Mouse (Mus musculus) CH12.LX (cell line): ENCODE measurements around the gene H2-Eb2.

Source experiments
- CHD2 ChIP-seq: IDR thresholded peaks from 2 replicates; pipeline ENCODE4 v1.6.1; 2011; ENCODE audit warnings: low read length, improper control_type of control experiment
- CTCF ChIP-seq, 2 experiments: IDR thresholded peaks in 1 of 2; conservative IDR thresholded peaks in 1 of 2; 2 replicates each; pipeline ENCODE4 v1.5.1; 2011 to 2012; ENCODE audit warnings: low read depth in 2 of 2, low read length in 2 of 2, improper control_type of control experiment in 1 of 2, inconsistent platforms in 1 of 2, mild to moderate bottlenecking in 1 of 2, moderate library complexity in 1 of 2
- ELF1 ChIP-seq: IDR thresholded peaks from 2 replicates; pipeline ENCODE4 v1.6.1; 2014; ENCODE audit warnings: low read depth, mild to moderate bottlenecking, inconsistent platforms, low read length, improper control_type of control experiment
- ETS1 ChIP-seq: conservative IDR thresholded peaks from 2 replicates; pipeline ENCODE4 v1.6.1; 2012; ENCODE audit warnings: low read depth, mild to moderate bottlenecking, inconsistent platforms, low read length, improper control_type of control experiment, moderate library complexity
- MEF2A ChIP-seq: IDR thresholded peaks from 2 replicates; pipeline ENCODE4 v1.6.1; 2014; ENCODE audit warnings: low read depth, mild to moderate bottlenecking, inconsistent platforms, low read length, improper control_type of control experiment, borderline replicate concordance
- POLR2A ChIP-seq: IDR thresholded peaks from 2 replicates; pipeline ENCODE4 v1.6.1; 2011; ENCODE audit warnings: low read depth, mild to moderate bottlenecking, improper control_type of control experiment, low read length
- USF1 ChIP-seq: IDR thresholded peaks from 2 replicates; pipeline ENCODE4 v1.6.1; 2014; ENCODE audit warnings: low read depth, mild to moderate bottlenecking, inconsistent platforms, low read length, improper control_type of control experiment
- ZNF384 ChIP-seq: IDR thresholded peaks from 2 replicates; pipeline ENCODE4 v1.6.1; 2012; ENCODE audit warnings: low read depth, low read length, improper control_type of control experiment, inconsistent platforms

DNA sequence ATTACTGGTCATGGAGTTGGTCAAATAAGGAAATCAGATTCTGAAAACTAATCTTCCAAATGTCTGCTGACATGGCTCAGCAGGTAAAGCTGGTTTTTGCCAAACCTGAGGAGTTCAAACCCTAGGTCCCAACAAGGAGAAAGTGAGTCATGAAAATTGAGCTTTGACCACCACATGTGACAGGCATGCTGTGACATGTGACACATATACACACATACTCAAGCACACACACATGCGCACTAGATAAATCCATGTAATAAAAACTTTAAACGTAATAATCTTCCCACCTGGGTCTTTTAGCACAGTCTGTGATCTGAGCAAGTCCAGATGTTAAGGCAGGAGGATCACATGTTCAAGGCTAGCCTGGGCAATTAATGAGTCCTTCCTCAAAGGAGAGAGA lies 21.7 kb upstream of the H2-Eb2 start:
- TF ChIP-seq CTCF (conservative IDR thresholded peaks at IDR 0.05 in 1 of 2, IDR thresholded peaks at IDR 0.05 in 1 of 2; ENCODE audit: low read depth in 2 of 2, low read length in 2 of 2), result no peak
- no peak for TF ChIP-seq POLR2A
- no peak for TF ChIP-seq MEF2A
- no peak for TF ChIP-seq ZNF384
- peak; percentile 52; the same call in 1 of the 2 replicates for TF ChIP-seq ETS1
- TF ChIP-seq CHD2, result no peak
- no peak; the same call in 1 of the 2 replicates for TF ChIP-seq USF1
- no peak for TF ChIP-seq ELF1
